Mouse (Mus musculus): ENCODE results near the gene Ptx4. TPM values are rescaled to one million over a fixed set of nuclear protein-coding genes. Genes with fewer than 3 reads are reported as not detected.
"Not testable (repeated sequence)": the region's sequence is repeated elsewhere in the genome, so short reads cannot be mapped to it uniquely, and the experiment has no call there.

Gene Ptx4
- total RNA-seq, 4 experiments from 2014 or later, result 0.89 to 3.9 (median 1.8) TPM

GRCm38 (mm10) chr17:25114908-25115645, 5.5 kb upstream of the Ptx4 start:
- DNase-seq (ENCODE audit: low spot score in 2 of 2), result no peak

DNA sequence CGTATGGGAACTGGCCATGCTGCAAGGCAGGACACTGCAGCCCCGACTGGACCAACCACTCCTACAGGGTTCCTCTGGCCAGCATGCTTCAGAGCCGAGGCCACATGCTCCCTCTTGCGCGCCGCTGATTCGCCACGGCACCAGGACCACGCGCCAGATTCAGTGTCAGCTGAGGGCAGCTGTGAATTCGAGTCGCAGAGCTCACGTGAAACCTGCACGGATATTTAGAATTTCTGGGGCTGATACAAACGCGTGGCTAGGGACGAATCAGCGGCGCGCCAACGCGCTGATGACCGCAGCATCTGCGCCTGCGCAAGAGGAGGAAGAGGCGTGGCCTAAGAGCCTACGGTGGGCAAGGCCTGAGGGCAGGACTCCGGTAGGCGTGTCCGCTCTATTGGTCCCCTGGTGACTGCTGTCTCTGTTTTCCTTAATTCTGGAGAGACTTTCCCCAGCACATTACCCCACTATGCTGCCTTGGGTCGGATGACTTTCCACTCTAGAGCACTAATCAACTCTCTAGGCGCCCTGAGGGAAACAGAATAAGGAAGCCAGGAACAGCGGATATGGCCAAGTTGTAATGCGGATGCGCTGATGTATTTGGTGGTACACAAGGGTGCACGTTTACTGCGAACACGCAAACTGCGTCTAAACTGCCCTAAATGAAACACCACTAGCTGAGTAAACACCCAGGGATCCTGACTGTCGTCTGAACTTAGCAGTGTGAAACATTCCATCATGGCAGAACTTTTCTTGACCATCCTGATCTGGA, 4.7 kb upstream of the Ptx4 start, which contains the start of gene Telo2:
TSS of gene Telo2 (minus strand) at position 304 of the 769 bp plus-strand sequence.
- DNase-seq (ENCODE audit: low spot score in 2 of 2), result peak; percentile 84 to 93

GRCm38 (mm10) chr17:25117263-25117662, 3.3 kb upstream of the Ptx4 start:
- DNase-seq (ENCODE audit: low spot score in 2 of 2), result no peak

DNA sequence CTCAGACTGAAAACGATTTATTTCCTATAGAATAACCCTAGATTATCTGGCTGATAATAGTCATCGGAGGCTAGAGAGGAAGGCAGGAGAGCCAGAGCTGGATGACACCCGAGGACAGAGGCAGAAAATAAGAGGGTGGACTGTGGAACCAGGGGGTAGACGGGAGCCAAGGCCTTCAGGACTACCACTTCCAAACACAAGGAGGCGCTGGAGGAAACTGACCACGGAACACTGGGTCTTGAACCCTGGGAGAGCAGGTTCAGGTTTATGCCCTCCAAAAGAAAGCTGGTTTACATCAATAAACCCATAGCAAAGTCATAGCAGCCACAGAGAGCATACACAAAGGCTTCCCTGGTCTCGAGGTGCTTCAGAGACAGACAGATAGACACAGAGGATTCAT, 3.4 kb downstream of the Ptx4 start:
- DNase-seq (ENCODE audit: low spot score in 2 of 2), result no peak

DNA sequence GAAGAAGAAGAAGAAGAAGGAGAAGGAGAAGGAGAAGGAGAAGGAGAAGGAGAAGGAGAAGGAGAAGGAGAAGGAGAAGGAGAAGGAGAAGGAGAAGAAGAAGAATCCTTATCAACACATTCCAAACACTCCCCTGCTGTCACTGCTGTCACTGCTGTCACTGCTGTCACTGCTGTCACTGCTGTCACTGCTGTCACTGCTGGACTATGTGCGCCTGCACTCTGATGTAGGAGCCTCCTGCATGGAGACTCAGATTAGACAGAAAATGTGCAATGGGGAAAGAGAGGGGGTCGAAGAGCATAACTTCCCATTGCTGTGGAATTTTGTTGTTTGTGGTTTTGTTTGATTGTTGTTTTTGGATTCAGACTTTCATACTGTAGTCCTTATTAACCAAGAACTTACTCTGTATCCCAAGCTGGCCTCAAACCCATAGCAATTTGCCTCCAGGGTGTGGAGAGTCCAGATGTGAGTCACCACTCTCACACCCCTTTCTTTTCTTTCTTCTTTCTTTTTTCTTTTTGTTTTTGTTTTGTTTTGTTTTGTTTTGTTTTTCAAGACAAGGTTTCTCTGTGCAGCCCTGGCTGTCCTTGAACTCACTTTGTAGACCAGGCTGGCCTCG, 5.0 kb downstream of the Ptx4 start:
- DNase-seq (ENCODE audit: low spot score in 2 of 2), result not testable (repeated sequence)

- DNase-seq (ENCODE audit: low spot score in 2 of 2), result no peak
Measured at GRCm38 (mm10) chr17:25127079-25127478, 6.5 kb downstream of the Ptx4 start.

GRCm38 (mm10) chr17:25127681-25128080, 7.1 kb downstream of the Ptx4 start:
- DNase-seq (ENCODE audit: low spot score in 2 of 2), result no peak

DNA sequence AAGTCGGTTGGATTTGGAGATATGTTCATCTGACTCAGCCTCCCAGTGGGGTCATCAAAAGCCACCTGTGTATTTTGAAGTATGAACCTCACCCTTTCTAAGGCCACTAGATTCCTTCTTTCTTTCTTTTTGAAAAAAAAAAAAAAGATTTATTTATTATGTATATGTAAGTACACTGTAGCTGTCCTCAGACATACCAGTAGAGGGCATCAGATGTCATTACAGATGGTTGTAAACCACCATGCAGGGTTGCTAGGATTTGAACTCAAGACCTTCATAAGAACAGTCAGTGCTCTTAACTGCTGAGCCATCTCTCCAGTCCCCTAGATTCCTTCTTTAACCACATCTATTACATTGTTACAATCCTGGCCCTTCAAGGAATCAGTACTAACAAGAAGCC, 9.5 kb downstream of the Ptx4 start:
- no peak for DNase-seq (ENCODE audit: low spot score in 2 of 2)

DNA sequence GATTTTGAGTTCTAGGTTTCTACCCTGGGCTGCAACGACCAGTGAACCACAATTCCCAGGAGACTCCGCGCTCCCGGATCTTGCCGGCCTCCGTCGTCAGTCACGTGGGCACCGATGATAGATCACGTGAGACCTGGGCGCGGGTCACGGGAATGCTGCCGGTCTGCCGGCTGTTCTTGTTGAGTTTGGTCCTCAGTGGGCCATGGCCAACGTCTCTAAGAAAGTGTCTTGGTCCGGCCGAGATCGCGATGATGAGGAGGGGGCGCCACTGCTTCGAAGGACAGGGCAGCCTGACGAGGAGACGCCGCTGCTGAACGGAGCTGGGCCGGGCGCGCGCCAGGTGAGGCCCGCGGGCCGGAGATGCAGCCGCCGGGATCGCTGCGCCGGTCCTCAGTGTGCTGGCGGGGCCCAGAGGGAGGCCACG, 12.7 kb downstream of the Ptx4 start, which contains the start of gene Clcn7:
TSS of gene Clcn7 (plus strand) at position 117 of the 424 bp plus-strand sequence.
- peak; percentile 92 to 94 for DNase-seq (ENCODE audit: low spot score in 2 of 2)

DNA sequence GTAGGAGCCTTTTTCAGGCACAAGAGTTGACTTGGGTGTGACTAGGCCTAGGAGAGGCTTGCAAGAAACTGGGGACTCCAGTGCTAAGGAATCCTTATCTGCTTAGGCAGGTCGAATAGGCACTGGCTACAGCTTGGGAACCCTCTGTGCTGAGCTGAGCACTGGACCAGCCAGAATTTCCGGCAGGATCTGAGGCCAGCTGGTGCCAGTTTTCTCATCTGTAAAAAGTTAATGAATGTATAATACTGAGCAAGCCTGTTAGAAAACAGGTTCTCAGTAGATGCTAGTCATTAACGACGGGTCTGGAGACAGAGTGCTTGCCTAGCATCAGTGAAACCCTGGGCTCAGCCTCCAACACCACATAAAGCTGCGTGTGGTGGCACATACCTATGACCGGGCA, 15.1 kb downstream of the Ptx4 start:
- no peak for DNase-seq (ENCODE audit: low spot score in 2 of 2)

DNA sequence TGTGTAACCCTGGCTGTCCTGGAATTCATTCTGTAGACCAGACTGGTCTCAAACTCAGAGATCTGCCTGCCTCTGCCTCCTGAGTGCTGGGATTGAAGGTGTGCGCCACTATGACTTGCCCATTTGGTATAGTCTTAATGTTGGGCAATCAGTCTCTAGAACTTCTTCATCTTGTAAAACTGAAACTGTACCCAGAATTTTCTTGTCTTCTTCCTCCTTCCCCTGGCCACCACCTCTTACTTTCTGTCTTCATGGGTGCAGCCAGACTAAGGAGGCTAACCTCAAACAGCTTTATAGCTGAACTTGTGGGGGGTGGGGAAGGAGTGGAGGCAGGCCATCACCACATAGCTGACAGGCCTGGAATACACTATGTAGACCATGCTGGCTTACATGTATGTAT, 18.2 kb downstream of the Ptx4 start:
- DNase-seq (ENCODE audit: low spot score in 2 of 2), result no peak

DNA sequence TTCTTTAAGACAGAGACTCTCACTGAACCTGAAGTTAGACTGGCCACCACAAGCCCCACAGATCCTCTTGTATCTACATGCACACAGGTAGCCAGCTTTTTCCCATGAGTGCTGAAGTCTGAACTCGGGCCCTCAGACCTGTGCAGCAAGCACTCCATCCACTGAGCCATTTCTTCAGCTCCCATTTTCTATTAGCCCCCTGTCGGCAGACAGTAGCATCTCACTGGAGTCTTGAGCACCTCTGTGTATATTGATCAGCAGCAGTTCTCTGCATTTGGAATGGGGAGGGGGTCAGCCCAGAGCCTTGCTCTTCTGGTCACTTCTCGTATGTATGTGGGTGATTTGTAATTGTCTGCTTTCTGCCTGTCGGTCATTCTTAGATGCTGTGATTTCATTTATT, 19.4 kb downstream of the Ptx4 start:
- no peak for DNase-seq (ENCODE audit: low spot score in 2 of 2)

- no peak for DNase-seq (ENCODE audit: low spot score in 2 of 2)
Measured at GRCm38 (mm10) chr17:25162161-25162560, 41.6 kb downstream of the Ptx4 start, which contains the start of gene Ccdc154. Ccdc154 (plus strand) TSS chr17:25162461.

GRCm38 (mm10) chr17:25163387-25163786, 42.8 kb downstream of the Ptx4 start:
- DNase-seq (ENCODE audit: low spot score in 2 of 2), result no peak

DNA sequence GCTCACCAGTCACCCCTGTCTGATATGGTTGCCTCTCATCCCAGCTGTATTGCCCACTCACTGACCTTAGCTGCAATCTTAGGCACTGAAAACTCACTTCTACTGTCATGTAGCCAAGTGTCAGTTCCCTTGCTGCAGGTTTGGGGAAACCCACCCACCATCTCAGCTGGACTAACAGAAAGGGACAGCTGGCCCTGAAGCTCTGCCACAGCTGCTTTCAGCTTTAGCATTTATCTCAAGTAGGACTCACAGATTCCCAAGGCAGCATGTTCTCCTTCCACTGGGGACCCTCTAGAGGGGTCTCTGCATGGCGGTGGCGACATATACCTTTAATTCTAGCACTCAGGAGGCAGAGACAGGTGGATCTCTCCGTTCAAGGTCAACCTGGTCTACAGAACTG, 44.2 kb downstream of the Ptx4 start:
- DNase-seq (ENCODE audit: low spot score in 2 of 2), result no peak

DNA sequence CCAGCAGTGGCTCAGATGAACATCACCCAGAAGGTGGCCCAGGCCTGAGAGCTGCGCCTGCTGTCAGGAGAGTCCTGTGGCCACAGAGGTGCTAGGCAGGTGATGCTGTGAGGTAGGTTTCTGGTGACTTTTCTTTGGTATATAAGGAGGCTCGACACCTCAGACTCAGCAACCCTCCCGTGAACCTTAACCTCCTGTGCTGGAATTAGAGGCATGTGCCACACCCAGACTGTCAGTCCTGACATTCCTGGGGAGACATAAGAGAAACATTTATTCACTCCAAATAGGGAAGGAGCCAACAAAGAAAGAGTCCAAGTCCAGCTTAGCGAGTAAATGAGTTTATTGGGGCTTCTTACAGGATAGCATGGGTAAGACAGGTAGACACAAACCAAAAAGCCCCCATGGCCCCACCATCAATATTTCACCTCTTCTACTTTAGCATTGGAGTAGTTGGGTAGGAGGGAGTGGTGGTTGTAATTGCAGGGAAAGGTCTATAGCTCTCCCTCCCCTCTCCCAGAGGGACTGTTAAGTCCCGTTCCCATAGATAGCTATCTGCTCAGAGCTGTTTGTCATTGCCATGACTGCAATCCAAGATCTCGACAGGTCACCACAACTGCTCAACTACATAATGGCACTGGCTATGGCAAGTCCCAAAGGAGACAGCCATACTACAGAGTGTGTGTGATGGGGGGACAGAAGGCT, 45.6 kb downstream of the Ptx4 start:
- DNase-seq (ENCODE audit: low spot score in 2 of 2), result no peak

DNA sequence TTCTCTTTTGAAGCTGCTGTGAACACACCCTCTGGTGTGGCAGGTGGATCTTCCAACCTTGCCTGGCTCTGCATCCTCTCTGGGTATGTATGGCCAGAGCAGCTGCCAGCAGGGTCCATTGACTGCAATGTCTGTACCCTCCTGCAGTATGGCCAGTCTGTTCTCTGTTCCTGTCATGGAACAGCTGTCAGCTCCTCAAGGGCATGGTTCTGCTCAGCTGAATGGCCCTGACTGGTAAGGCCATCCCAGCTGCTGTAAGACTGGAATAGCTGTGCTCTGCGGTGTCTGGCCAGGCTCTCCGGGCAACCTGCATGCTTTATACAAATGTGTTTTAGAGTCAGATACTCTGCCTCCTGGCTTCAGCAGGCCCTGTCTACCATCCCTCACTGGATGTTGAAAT, 49.1 kb downstream of the Ptx4 start:
- no peak for DNase-seq (ENCODE audit: low spot score in 2 of 2)

DNA sequence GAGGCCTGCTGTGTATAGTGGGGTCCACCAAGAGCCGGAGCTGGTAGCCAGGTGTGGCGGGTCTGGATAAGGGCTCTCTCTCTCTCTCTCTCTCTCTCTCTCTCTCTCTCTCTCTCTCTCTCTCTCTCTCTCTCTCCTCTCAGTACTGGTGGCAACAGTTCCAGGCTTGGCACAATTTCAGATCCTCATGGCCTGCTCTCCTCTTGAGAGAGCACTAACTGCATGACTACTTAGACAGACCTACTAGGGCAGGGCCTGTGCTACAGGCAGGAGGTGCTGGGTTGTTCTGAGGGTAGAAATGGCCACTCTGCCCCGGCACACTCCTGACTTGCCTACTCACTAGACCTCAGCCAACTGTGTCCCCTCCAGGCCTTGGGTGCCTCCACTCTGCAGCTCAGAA, 52.0 kb downstream of the Ptx4 start:
- no peak for DNase-seq (ENCODE audit: low spot score in 2 of 2)
